Mouse (Mus musculus): ENCODE measurements around the gene Mapk8ip2.
"Not testable (repeated sequence)": the region's sequence is repeated elsewhere in the genome, so short reads cannot be mapped to it uniquely, and the experiment has no call there.

Mapk8ip2 gene

GRCm38 (mm10) chr15:89453865-89454478 lies at the start of gene Mapk8ip2:
Gene Mapk8ip2, plus strand, starts transcription at chr15:89453913.
- DNase-seq: no peak

DNA sequence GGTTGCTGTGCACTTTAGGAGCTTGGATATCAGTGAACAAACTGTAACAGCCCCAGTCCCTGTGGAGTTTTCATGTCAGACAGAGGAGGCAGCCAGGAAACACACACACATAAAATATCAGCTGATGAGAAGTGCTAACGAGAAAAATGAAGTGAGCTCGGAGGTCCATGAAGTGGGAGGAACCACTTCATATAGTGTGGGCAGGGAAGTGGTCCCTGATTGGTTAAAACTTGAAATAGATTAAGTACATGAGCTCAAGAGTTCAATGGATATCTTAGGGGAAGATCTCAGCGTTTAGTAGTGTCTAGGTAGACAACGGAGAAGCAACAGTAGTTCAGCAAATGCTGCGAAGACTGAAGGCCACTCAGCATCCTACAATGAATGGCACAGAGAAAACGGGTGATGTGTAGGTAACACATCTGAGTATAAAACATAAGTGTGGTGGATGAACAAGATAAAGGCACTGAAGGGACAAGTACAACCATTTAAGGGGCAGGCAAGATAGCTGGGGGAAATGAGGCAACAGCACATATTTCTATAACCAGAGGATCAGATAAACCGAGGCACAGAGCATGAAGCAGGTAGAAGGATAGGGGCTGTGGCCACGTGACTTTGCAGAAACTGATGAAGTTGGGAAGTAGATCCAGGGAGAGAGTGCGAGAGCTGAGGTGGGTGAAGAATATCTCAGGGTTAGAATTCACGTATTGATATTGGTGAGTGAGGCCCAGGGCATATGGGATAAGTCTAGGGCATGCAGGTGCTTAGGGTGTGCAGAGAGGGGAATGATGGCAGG lies 48.7 kb upstream of the Mapk8ip2 start:
- DNase-seq: no peak

- DNase-seq: no peak
Measured at GRCm38 (mm10) chr15:89406691-89407090, 47.0 kb upstream of the Mapk8ip2 start.

GRCm38 (mm10) chr15:89410118-89410517 lies 43.6 kb upstream of the Mapk8ip2 start, which contains the start of gene Syce3:
Gene Syce3, minus strand, starts transcription at chr15:89410503.
- no peak for DNase-seq

- no peak for DNase-seq
Measured at GRCm38 (mm10) chr15:89415282-89415681, 38.4 kb upstream of the Mapk8ip2 start.

DNA sequence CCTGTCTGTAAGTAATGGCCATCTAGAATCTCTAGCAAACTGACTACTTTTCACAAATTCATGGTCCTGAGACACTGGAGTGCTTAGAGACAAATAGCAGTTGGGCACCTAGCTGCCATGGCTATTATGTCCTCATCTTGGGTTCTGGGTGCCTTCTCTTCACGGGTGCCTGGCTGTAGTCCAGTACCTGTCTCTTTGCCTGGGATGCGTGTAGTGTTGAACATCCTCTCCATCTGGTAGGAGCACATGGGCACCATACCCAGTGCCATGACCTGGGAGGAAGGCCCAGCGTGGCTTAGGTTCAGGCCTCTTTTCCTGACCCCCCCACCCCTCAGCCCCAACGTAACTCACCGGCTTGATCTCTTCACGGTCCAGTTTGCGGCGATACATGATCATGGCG lies 31.8 kb upstream of the Mapk8ip2 start:
- DNase-seq: no peak

DNA sequence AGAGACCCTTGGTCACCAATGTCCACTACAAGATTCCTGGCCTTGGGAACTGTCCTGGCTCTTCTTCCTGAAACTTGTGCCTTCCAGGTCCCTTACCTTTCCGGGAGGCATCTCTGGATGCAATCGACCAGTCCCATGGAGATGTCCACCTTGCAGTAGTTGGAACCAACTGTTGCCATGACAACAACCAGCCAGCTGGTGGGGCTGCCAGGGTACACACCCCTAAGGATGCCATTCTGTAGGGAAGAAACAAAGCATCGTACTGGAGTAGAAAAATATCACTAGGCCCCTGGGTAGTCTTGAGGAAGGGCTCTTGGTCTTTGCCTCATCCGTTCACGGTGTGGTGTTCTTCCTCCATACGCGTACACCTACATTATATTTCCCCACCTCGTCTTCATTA lies 29.1 kb upstream of the Mapk8ip2 start:
- no peak for DNase-seq

- DNase-seq: peak in 1 of 2 experiments; percentile 19
Measured at GRCm38 (mm10) chr15:89425711-89426121, 28.0 kb upstream of the Mapk8ip2 start, which contains the start of gene Cpt1b. Gene Cpt1b, minus strand, starts transcription at chr15:89425863.

- no peak for DNase-seq
Measured at GRCm38 (mm10) chr15:89426716-89427115, 27.0 kb upstream of the Mapk8ip2 start.

DNA sequence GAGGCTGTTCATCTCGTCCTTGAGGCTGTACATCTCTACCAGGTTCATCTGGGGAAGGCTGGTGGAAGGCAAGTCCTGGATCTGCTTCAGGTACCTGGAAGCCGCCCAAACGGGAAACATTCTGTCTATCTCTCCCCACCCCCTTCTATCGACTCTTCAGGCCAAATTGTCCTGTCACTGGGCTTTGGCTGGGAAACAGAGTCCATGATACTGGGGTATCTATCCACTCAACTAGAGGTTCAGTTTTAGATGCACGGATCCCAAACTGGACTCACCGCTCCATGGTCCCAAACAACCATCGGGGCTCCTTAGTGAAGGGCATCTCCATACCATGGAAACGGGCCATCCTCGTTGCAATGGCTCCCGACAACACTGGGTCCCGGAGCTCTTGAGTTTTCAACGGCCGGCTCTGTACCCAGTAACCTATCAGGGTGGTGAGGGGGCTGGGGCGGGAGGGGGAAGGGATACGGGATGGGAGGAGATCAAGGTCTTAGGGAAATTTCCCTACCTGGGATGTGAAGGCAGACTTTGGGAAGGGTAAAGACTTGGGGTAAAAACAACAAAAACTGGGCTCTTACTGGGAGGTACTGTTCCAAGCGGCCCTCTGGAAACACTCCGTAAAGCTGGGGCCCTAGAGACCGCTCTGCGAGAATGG lies 25.4 kb upstream of the Mapk8ip2 start:
- DNase-seq: no peak

DNA sequence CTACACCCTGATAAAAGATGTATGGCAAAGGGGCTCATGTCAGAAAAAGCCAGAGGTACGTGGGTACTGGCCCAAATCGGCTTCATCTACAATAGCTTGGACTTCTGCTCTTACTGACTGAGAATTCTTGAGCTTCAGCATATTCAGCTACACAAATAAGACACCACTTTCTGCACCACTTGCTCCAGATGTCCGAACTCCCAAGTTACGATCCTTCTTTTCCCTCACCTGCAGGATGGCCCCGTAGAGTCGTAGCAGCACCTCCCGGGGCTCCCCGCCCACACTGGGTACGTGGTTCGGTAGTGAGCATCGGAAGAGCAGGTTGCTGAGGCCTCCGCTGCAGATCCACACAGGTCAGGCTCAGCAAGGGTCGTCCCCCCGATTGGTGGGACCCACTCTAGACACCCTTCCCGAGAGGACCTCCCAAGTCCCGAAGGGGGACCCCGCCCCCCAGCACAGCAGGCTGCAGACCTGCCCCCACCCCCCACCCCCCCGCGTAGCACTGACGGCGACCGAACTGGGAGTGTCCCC lies 24.8 kb upstream of the Mapk8ip2 start:
- DNase-seq: no peak

GRCm38 (mm10) chr15:89429352-89430221 lies 24.1 kb upstream of the Mapk8ip2 start, which contains the start of the genes C730034F03Rik, Gm44502 and Chkb:
Gene C730034F03Rik, plus strand, starts transcription at chr15:89429589.
Gene Gm44502, minus strand, starts transcription at chr15:89429696.
Gene Chkb, minus strand, starts transcription at chr15:89429908.
- peak; percentile 93 to 95 for DNase-seq

DNA sequence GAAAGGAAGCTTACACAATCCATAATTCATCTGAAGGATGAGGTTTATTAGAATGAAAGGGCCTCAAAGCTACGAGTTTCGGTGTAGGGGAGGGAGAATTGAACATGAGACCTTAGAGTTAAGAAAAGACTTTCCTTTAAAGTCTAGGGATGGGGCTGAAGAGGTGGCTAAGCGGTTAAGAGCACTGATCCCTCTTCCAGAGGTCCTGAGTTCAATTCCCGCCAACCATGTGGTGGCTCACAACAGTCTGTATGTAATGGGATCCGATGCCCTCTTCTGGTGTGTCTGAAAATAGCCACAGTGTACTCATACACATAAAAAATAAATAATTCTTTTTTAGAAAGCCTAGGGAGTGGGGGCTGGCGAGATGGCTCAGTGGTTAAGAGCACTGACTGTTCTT lies 23.4 kb upstream of the Mapk8ip2 start:
- no peak for DNase-seq

DNA sequence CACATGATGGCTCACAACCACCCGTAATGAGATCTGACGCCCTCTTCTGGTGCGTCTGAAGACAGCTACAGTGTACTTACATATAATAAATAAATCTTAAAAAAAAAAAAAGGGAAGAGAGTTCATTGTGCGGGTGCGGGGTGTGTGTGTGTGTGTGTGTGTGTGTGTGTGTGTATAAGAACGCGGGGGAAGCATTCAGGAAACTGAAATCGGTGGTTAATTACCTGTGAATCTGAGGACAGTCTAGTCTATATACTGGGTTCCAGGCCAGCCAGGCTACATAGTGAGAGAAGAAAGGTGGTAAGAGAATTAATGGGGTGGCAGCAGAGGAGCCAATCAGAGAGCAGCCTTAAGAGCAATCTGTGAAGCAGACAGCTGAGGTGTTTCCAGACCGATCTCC lies 22.9 kb upstream of the Mapk8ip2 start:
- DNase-seq: not testable (repeated sequence)

- DNase-seq: no peak
Measured at GRCm38 (mm10) chr15:89431271-89431670, 22.4 kb upstream of the Mapk8ip2 start.

GRCm38 (mm10) chr15:89431806-89432205 lies 21.9 kb upstream of the Mapk8ip2 start:
- no peak for DNase-seq

- DNase-seq: no peak
Measured at GRCm38 (mm10) chr15:89432946-89433345, 20.8 kb upstream of the Mapk8ip2 start.

DNA sequence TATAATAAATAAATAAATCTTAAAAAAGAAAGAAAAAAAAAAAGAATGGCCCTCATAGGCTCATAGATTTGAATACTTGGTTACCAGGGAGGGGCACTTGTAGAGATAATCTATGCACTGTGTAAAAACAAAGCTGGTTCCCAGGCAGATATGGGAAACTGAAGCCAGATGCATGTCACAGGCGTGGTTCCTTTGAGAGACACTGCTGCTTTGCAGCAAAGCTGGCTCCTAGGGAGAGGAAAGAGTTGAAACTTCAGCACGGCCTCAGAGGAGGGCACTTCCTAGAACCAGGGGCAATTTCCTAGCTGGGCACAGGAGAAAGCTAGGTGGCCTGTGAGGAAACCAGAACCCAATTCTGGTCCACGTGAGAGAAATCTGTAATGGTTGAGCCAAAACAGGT lies 19.6 kb upstream of the Mapk8ip2 start:
- no peak for DNase-seq

GRCm38 (mm10) chr15:89435878-89436277 lies 17.8 kb upstream of the Mapk8ip2 start:
- no peak for DNase-seq

DNA sequence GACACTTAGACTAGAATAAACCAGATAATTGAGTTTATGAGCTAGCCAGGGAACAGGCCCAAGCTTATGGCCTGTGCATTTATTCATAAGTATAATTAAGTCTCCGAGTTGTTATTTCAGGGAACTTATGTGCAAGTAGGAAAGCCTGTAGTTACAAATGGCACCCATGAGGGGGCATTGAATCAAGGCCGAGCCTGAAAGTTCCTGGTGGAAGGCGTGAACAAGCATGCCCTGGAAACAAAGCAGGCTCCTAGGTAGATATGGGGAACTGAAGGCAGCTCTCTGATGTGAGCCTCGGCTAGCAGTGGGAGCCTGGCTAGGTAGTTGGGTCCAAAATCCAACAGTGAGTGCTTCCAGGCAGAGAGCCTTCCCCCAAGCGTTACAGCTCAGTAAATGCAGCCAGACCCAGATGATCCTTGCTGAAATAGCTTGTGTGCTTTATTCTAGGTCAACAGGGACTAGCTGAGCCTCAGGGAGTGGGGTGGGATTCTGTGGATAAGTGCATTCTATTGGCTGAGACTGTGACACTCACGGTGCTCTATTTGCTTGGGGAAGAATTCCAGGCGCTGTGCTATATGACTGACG lies 11.1 kb upstream of the Mapk8ip2 start:
- DNase-seq: no peak
